Mouse (Mus musculus): ENCODE measurements at regions not wholly inside any gene's neighbourhood (a gene's known extent, or its start where the extent isn't known, plus 50 kb on each side); places are given as distances from the start of the nearest gene placed in this dataset.

- Histone ChIP-seq H3K4me3 (no peak overlapping the region), H3K27ac (no peak overlapping the region), H3K9ac (no peak overlapping the region), H3K4me2 (no peak overlapping the region), H3K4me1 (replicated peaks) (no peaks in the 10 kb centered on the region), H3K9me3 (replicated peaks) (no peaks in the 10 kb centered on the region; the same call in 1 of the 2 replicates), H3K27me3 (no peaks in the 10 kb centered on the region), H3K36me3 (no peaks in the 10 kb centered on the region)
- no peak for ATAC-seq (replicated peaks; ENCODE audit: insufficient number of reproducible peaks, insufficient read depth, low FRiP score, low read depth)
- WGBS: 63% methylated on average over 3 of the region's 3 CpGs
Measured at GRCm38 (mm10) chr15:38351701-38352100, 926.3 kb downstream of the 4930447A16Rik start.

- H3K9ac ChIP-seq: no peak overlapping the region
- ATAC-seq (replicated peaks; ENCODE audit: insufficient number of reproducible peaks, insufficient read depth, low FRiP score, low read depth): no peak
- no peaks in the 10 kb centered on the region for H3K4me1 ChIP-seq (replicated peaks)
- H3K27me3 ChIP-seq: no peaks in the 10 kb centered on the region
- 51% methylated on average over 4 of the region's 4 CpGs for WGBS
- H3K4me3 ChIP-seq: no peak overlapping the region
- no peak overlapping the region for H3K4me2 ChIP-seq
- no peak overlapping the region for H3K27ac ChIP-seq
- H3K9me3 ChIP-seq (replicated peaks): no peaks in the 10 kb centered on the region; the same call in 1 of the 2 replicates
- no peaks in the 10 kb centered on the region for H3K36me3 ChIP-seq
Measured at GRCm38 (mm10) chr15:38353371-38353770, 928.0 kb downstream of the 4930447A16Rik start.

- Histone ChIP-seq H3K4me2 (no peak overlapping the region), H3K27me3 (no peaks in the 10 kb centered on the region), H3K9ac (no peak overlapping the region), H3K4me3 (no peak overlapping the region), H3K4me1 (replicated peaks) (peaks cover 4% of the 10 kb centered on the region; the same call in 1 of the 2 replicates), H3K9me3 (replicated peaks) (no peaks in the 10 kb centered on the region), H3K36me3 (no peaks in the 10 kb centered on the region), H3K27ac (no peak overlapping the region)
- 84% methylated on average over 3 of the region's 3 CpGs for WGBS
- no peak for ATAC-seq (replicated peaks; ENCODE audit: insufficient number of reproducible peaks, insufficient read depth, low FRiP score, low read depth)
Measured at GRCm38 (mm10) chr15:38359053-38359452, 933.7 kb downstream of the 4930447A16Rik start.

DNA sequence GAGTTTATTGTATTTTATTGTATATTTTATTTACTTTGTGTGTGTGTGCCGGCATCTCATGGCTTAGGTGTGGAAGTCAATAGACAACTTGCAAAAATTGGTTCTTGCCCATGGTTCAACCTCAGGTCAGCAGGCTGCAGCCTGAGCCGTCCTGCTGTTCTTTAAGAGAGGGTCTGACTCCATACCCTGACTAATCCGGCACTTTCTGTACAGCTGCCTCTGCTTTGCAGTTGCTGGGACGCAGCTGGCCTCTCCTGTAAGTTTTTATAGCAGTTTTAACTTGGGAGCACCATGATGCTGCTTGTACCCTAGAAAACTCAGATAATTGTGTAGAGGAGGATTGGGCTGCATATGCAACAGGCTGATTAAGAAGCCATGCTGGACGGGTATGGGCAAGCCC, 938.2 kb downstream of the 4930447A16Rik start:
- no peak overlapping the region for H3K4me3 ChIP-seq
- WGBS: 77% methylated on average over 5 of the region's 5 CpGs
- H3K4me2 ChIP-seq: no peak overlapping the region
- H3K9ac ChIP-seq: no peak overlapping the region
- H3K36me3 ChIP-seq: no peaks in the 10 kb centered on the region
- 0 out of 2 replicates have a peak overlapping the region, but pooled peaks have one; percentile 21 for H3K27ac ChIP-seq
- H3K4me1 ChIP-seq (replicated peaks): peaks cover 9% of the 10 kb centered on the region; the same call in 1 of the 2 replicates
- H3K27me3 ChIP-seq: no peaks in the 10 kb centered on the region
- no peak for ATAC-seq (replicated peaks; ENCODE audit: insufficient number of reproducible peaks, insufficient read depth, low FRiP score, low read depth)
- no peaks in the 10 kb centered on the region for H3K9me3 ChIP-seq (replicated peaks)

GRCm38 (mm10) chr15:38364014-38364413, 938.7 kb downstream of the 4930447A16Rik start:
- no peaks in the 10 kb centered on the region for H3K36me3 ChIP-seq
- H3K9ac ChIP-seq: no peak overlapping the region
- H3K9me3 ChIP-seq (replicated peaks): no peaks in the 10 kb centered on the region
- 31% methylated on average over 3 of the region's 3 CpGs for WGBS
- H3K4me3 ChIP-seq: no peak overlapping the region
- H3K4me1 ChIP-seq (replicated peaks): peaks cover 9% of the 10 kb centered on the region; the same call in 1 of the 2 replicates
- H3K27ac ChIP-seq: 0 out of 2 replicates have a peak overlapping the region, but pooled peaks have one; percentile 21
- H3K27me3 ChIP-seq: no peaks in the 10 kb centered on the region
- ATAC-seq (replicated peaks; ENCODE audit: insufficient number of reproducible peaks, insufficient read depth, low FRiP score, low read depth): no peak
- H3K4me2 ChIP-seq: no peak overlapping the region

GRCm38 (mm10) chr15:38367643-38368042, 942.3 kb downstream of the 4930447A16Rik start:
- Histone ChIP-seq H3K9me3 (replicated peaks) (no peaks in the 10 kb centered on the region), H3K27me3 (no peaks in the 10 kb centered on the region), H3K4me3 (no peak overlapping the region), H3K4me2 (no peak overlapping the region), H3K9ac (no peak overlapping the region), H3K27ac (no peak overlapping the region), H3K4me1 (replicated peaks) (peaks cover 9% of the 10 kb centered on the region; the same call in 1 of the 2 replicates), H3K36me3 (no peaks in the 10 kb centered on the region)
- WGBS: 93% methylated on average over 5 of the region's 5 CpGs
- no peak for ATAC-seq (replicated peaks; ENCODE audit: insufficient number of reproducible peaks, insufficient read depth, low FRiP score, low read depth)

DNA sequence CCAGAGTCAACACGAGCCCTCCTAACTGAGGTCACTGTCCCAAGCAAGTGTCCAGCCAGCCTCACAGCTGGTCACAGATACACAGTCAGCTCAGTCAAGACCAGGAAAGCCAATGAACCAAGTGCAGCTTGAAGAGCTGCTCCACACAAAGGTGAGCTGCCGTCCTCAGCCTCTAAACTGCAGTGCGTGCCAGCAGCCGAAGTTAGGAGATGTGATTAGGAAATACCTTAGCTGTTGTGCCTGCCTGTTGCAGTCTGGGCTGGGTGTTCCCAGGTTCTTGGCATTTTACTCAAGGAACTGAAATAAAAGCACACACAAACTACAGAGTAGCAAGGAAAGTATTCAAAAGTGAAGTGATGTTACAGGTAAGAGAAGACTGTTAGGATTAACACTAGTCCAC, 942.9 kb downstream of the 4930447A16Rik start:
- Histone ChIP-seq H3K4me3 (no peak overlapping the region), H3K27ac (no peak overlapping the region), H3K4me2 (no peak overlapping the region), H3K9ac (no peak overlapping the region), H3K9me3 (replicated peaks) (no peaks in the 10 kb centered on the region), H3K4me1 (replicated peaks) (peaks cover 10% of the 10 kb centered on the region; the same call in 1 of the 2 replicates), H3K27me3 (no peaks in the 10 kb centered on the region), H3K36me3 (no peaks in the 10 kb centered on the region)
- ATAC-seq (replicated peaks; ENCODE audit: insufficient number of reproducible peaks, insufficient read depth, low FRiP score, low read depth): no peak
- 67% methylated on average over 4 of the region's 4 CpGs for WGBS

GRCm38 (mm10) chr15:38371404-38372090, 946.2 kb downstream of the 4930447A16Rik start:
- no peaks in the 10 kb centered on the region for H3K27me3 ChIP-seq
- 79% methylated on average over 12 of the region's 12 CpGs for WGBS
- no peaks in the 10 kb centered on the region for H3K36me3 ChIP-seq
- H3K9me3 ChIP-seq (replicated peaks): no peaks in the 10 kb centered on the region
- H3K4me2 ChIP-seq: no peak overlapping the region
- no peak overlapping the region for H3K4me3 ChIP-seq
- H3K27ac ChIP-seq: no peak overlapping the region
- H3K4me1 ChIP-seq (replicated peaks): peaks cover 17% of the 10 kb centered on the region
- H3K9ac ChIP-seq: no peak overlapping the region
- ATAC-seq (replicated peaks; ENCODE audit: insufficient number of reproducible peaks, insufficient read depth, low FRiP score, low read depth): no peak

DNA sequence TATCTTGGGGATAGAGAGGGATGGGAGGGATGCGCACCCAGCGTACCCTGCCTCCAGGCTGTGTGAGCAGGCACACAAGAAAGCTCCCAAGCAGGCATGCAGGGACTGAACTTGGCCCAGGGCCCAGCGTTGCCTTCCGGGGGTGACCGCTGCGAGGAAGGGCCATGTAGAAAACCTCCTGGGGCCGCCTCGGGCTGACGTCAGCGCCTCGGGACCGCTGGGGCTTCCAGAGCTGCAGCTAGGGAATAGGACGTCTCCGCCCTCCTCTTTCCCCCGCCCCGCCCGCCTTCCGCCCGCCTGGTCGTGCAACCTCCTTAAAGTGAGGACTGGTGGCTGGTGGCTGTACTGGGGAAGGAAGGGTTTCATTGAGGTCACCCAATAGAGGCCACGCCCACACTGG, 948.4 kb downstream of the 4930447A16Rik start:
- Histone ChIP-seq H3K4me2 (peak overlapping the region; percentile 60), H3K36me3 (no peaks in the 10 kb centered on the region), H3K4me1 (replicated peaks) (peaks cover 17% of the 10 kb centered on the region), H3K27ac (peak overlapping the region; percentile 74), H3K27me3 (no peaks in the 10 kb centered on the region), H3K9me3 (replicated peaks) (no peaks in the 10 kb centered on the region), H3K9ac (no peak overlapping the region), H3K4me3 (peak overlapping the region; percentile 25)
- ATAC-seq (replicated peaks; ENCODE audit: insufficient number of reproducible peaks, insufficient read depth, low FRiP score, low read depth): peak; percentile 73
- WGBS: 4% methylated on average over 20 of the region's 21 CpGs

- H3K27me3 ChIP-seq: no peaks in the 10 kb centered on the region
- ATAC-seq (replicated peaks; ENCODE audit: insufficient number of reproducible peaks, insufficient read depth, low FRiP score, low read depth): peak; percentile 68
Measured at GRCm38 (mm10) chr15:38374786-38375185, 949.4 kb downstream of the 4930447A16Rik start.

GRCm38 (mm10) chr15:38378106-38378505, 952.8 kb downstream of the 4930447A16Rik start:
- Histone ChIP-seq H3K9me3 (replicated peaks) (no peaks in the 10 kb centered on the region), H3K4me2 (no peak overlapping the region), H3K36me3 (no peaks in the 10 kb centered on the region), H3K27ac (no peak overlapping the region), H3K4me3 (no peak overlapping the region), H3K9ac (no peak overlapping the region), H3K4me1 (replicated peaks) (peaks cover 17% of the 10 kb centered on the region), H3K27me3 (no peaks in the 10 kb centered on the region)
- ATAC-seq (replicated peaks; ENCODE audit: insufficient number of reproducible peaks, insufficient read depth, low FRiP score, low read depth): no peak
- WGBS: 59% methylated on average over 8 of the region's 8 CpGs

More at GRCm38 (mm10) chr15:38374786-38375185, 949.4 kb downstream of the 4930447A16Rik start:
- Histone ChIP-seq H3K27ac (peak overlapping the region; percentile 45), H3K4me1 (replicated peaks) (peaks cover 17% of the 10 kb centered on the region), H3K9me3 (replicated peaks) (no peaks in the 10 kb centered on the region), H3K4me2 (no peak overlapping the region), H3K9ac (no peak overlapping the region), H3K36me3 (no peaks in the 10 kb centered on the region), H3K4me3 (no peak overlapping the region)
- 54% methylated on average over 6 of the region's 6 CpGs for WGBS

DNA sequence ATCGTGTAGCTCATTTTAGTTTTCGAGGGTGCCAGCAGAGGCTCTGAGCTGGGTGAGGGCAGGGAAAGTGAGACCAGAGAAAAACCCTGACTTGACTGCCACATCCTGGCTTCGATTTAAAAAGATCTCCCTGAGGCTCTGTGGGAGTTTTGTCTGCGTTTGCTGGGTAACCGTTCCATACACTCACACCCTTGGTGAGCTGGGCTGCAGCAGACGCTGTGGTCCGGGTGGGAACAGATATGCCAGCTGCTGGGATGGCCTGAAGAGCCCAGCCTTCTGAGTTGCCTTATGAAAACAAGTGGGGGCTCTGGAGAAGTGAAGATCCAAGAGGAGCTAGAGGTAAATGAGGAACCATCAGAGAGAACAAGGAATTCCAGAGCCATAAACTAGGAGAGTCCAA, 962.3 kb downstream of the 4930447A16Rik start:
- Histone ChIP-seq H3K36me3 (no peaks in the 10 kb centered on the region), H3K27ac (no peak overlapping the region), H3K9me3 (replicated peaks) (no peaks in the 10 kb centered on the region), H3K27me3 (no peaks in the 10 kb centered on the region), H3K4me3 (no peak overlapping the region), H3K4me2 (no peak overlapping the region), H3K9ac (no peak overlapping the region), H3K4me1 (replicated peaks) (peaks cover 53% of the 10 kb centered on the region)
- WGBS: 60% methylated on average over 7 of the region's 7 CpGs
- no peak for ATAC-seq (replicated peaks; ENCODE audit: insufficient number of reproducible peaks, insufficient read depth, low FRiP score, low read depth)
